Mouse (Mus musculus) liver, embryonic 12.5 days (tissue): Measurements from ENCODE around the gene Pbrm1. TPM values are rescaled to one million over a fixed set of nuclear protein-coding genes. Genes with fewer than 3 reads are reported as not detected.
A peak's percentile ranks its signal among the peaks of the same experiment; 100 is the strongest.

Source experiments
- ATAC-seq: fragments of 200-750 bp; cut with Nextera tagmentation; 2 replicates; pipeline ENCODE4 v1.8.0; 2017; ENCODE audit warnings: moderate number of reproducible peaks, mild to moderate bottlenecking, moderate library complexity
- H3K27ac ChIP-seq: fragments of 300-500 bp; sonication (generic); 2 replicates; pipeline ENCODE4 v1.5.1; 2016; ENCODE audit warnings: mild to moderate bottlenecking
- H3K27me3 ChIP-seq: fragments of 300-500 bp; sonication (generic); replicated peaks from 2 replicates; pipeline ENCODE4 v1.6.1; 2016; ENCODE audit warnings: mild to moderate bottlenecking, moderate library complexity
- H3K36me3 ChIP-seq: fragments of 300-500 bp; sonication (generic); 2 replicates; pipeline ENCODE4 v1.6.1; 2016; ENCODE audit warnings: mild to moderate bottlenecking, moderate library complexity
- H3K4me1 ChIP-seq: fragments of 300-500 bp; sonication (generic); 2 replicates; pipeline ENCODE4 v1.6.1; 2016
- H3K4me2 ChIP-seq: fragments of 300-500 bp; sonication (generic); 2 replicates; pipeline ENCODE4 v1.6.1; 2016; ENCODE audit warnings: mild to moderate bottlenecking, moderate library complexity
- H3K4me3 ChIP-seq: fragments of 300-500 bp; sonication (generic); 2 replicates; pipeline ENCODE4 v1.5.1; 2016; ENCODE audit warnings: mild to moderate bottlenecking, moderate library complexity
- H3K9ac ChIP-seq: fragments of 300-500 bp; sonication (generic); 2 replicates; pipeline ENCODE4 v1.6.1; 2016; ENCODE audit warnings: mild to moderate bottlenecking, moderate library complexity
- H3K9me3 ChIP-seq: fragments of 300-500 bp; sonication (generic); replicated peaks from 2 replicates; pipeline ENCODE4 v1.6.1; 2016; ENCODE audit warnings: mild to moderate bottlenecking, moderate library complexity
- WGBS: fragments of 180-500 bp; shearing (Covaris S2); methylation state at CpG from one replicate; pipeline ENCODE4 v1.1.7; 2016; ENCODE audit not compliant: insufficient replicate concordance; 5-methylcytosine and 5-hydroxymethylcytosine counted together
- polyA plus RNA-seq: library from polyadenylated mRNA; unstranded; fragments of >200 nt; fragmentation: Nextera tagmentation; extraction: Ambion mirVana; gene quantifications from 2 replicates; pipeline ENCODE4 v1.2.1, GENCODE M21; 2016

The Pbrm1 gene
- polyA plus RNA-seq, 1 experiment from 2014 or later: 95.8 TPM

GRCm38 (mm10) chr14:31017854-31018253, 1.1 kb upstream of the Pbrm1 start:
- Histone ChIP-seq H3K4me3 (peak overlapping the region; percentile 79), H3K9me3 (no peaks in the 10 kb centered on the region), H3K4me2 (peak overlapping the region; percentile 95), H3K27ac (peak overlapping the region; percentile 99), H3K27me3 (no peaks in the 10 kb centered on the region), H3K4me1 (peaks cover 53% of the 10 kb centered on the region), H3K9ac (peak overlapping the region; percentile 89), H3K36me3 (peaks cover 60% of the 10 kb centered on the region)
- WGBS: 0% methylated on average over 2 of the region's 2 CpGs
- no peak for ATAC-seq

- H3K4me3 ChIP-seq: peak overlapping the region; percentile 79
- peaks cover 60% of the 10 kb centered on the region for H3K4me1 ChIP-seq
- no peaks in the 10 kb centered on the region for H3K27me3 ChIP-seq
- H3K36me3 ChIP-seq: peaks cover 57% of the 10 kb centered on the region
- H3K4me2 ChIP-seq: peak overlapping the region; percentile 79
- no peaks in the 10 kb centered on the region for H3K9me3 ChIP-seq
- H3K9ac ChIP-seq: peak overlapping the region; percentile 89
- 4% methylated on average over 41 of the region's 56 CpGs for WGBS
- peak; percentile 93 for ATAC-seq
- H3K27ac ChIP-seq: peak overlapping the region; percentile 99
Observed at GRCm38 (mm10) chr14:31019331-31020205, 630 bp downstream of the Pbrm1 start.

GRCm38 (mm10) chr14:31022579-31022978, 3.6 kb downstream of the Pbrm1 start:
- Histone ChIP-seq H3K27ac (peak overlapping the region; percentile 9; the same call in 1 of the 2 replicates), H3K36me3 (peaks cover 57% of the 10 kb centered on the region), H3K9me3 (no peaks in the 10 kb centered on the region), H3K9ac (no peak overlapping the region), H3K27me3 (no peaks in the 10 kb centered on the region), H3K4me3 (no peak overlapping the region), H3K4me2 (no peak overlapping the region), H3K4me1 (peaks cover 46% of the 10 kb centered on the region)
- WGBS: 58% methylated on average over 1 of the region's 1 CpGs
- no peak for ATAC-seq

GRCm38 (mm10) chr14:31025785-31026184, 6.8 kb downstream of the Pbrm1 start:
- no peak for ATAC-seq
- Histone ChIP-seq H3K9me3 (no peaks in the 10 kb centered on the region), H3K4me3 (no peak overlapping the region), H3K4me1 (peaks cover 28% of the 10 kb centered on the region), H3K4me2 (no peak overlapping the region), H3K27me3 (no peaks in the 10 kb centered on the region), H3K27ac (no peak overlapping the region), H3K9ac (no peak overlapping the region), H3K36me3 (peaks cover 83% of the 10 kb centered on the region)
- WGBS: 75% methylated on average over 3 of the region's 3 CpGs

GRCm38 (mm10) chr14:31045296-31045695, 26.4 kb downstream of the Pbrm1 start:
- ATAC-seq: peak; percentile 52
- Histone ChIP-seq H3K4me2 (peak overlapping the region; percentile 47), H3K36me3 (peaks cover 76% of the 10 kb centered on the region), H3K27ac (peak overlapping the region; percentile 95), H3K4me1 (peaks cover 27% of the 10 kb centered on the region), H3K4me3 (no peak overlapping the region), H3K9me3 (no peaks in the 10 kb centered on the region), H3K9ac (peak overlapping the region; percentile 50; the same call in 1 of the 2 replicates), H3K27me3 (no peaks in the 10 kb centered on the region)
- 60% methylated on average over 5 of the region's 5 CpGs for WGBS

- WGBS: 39% methylated on average over 1 of the region's 1 CpGs
- Histone ChIP-seq H3K9me3 (no peaks in the 10 kb centered on the region), H3K36me3 (peaks cover 77% of the 10 kb centered on the region), H3K4me3 (no peak overlapping the region), H3K4me2 (peak overlapping the region; percentile 47), H3K27me3 (no peaks in the 10 kb centered on the region), H3K9ac (no peak overlapping the region), H3K4me1 (peaks cover 27% of the 10 kb centered on the region), H3K27ac (peak overlapping the region; percentile 95)
- ATAC-seq: peak; percentile 100
Observed at GRCm38 (mm10) chr14:31045817-31046216, 26.9 kb downstream of the Pbrm1 start.

GRCm38 (mm10) chr14:31062277-31062676, 43.3 kb downstream of the Pbrm1 start:
- H3K9me3 ChIP-seq: no peaks in the 10 kb centered on the region
- no peaks in the 10 kb centered on the region for H3K4me1 ChIP-seq
- no peak for ATAC-seq
- H3K4me2 ChIP-seq: no peak overlapping the region
- WGBS: 57% methylated on average over 1 of the region's 1 CpGs
- H3K9ac ChIP-seq: no peak overlapping the region
- no peak overlapping the region for H3K27ac ChIP-seq
- H3K36me3 ChIP-seq: peaks cover 88% of the 10 kb centered on the region
- no peak overlapping the region for H3K4me3 ChIP-seq
- no peaks in the 10 kb centered on the region for H3K27me3 ChIP-seq

GRCm38 (mm10) chr14:31069086-31069733, 50.3 kb downstream of the Pbrm1 start:
- H3K36me3 ChIP-seq: peaks cover 89% of the 10 kb centered on the region
- no peaks in the 10 kb centered on the region for H3K4me1 ChIP-seq
- 92% methylated on average over 4 of the region's 4 CpGs for WGBS
- no peak overlapping the region for H3K4me3 ChIP-seq
- 0 out of 2 replicates have a peak overlapping the region, but pooled peaks have one; percentile 20 for H3K27ac ChIP-seq
- no peak overlapping the region for H3K9ac ChIP-seq
- H3K4me2 ChIP-seq: no peak overlapping the region
- ATAC-seq: no peak
- no peaks in the 10 kb centered on the region for H3K27me3 ChIP-seq
- H3K9me3 ChIP-seq: no peaks in the 10 kb centered on the region

GRCm38 (mm10) chr14:31078597-31079208, 59.8 kb downstream of the Pbrm1 start:
- H3K4me1 ChIP-seq: peaks cover 33% of the 10 kb centered on the region
- H3K4me3 ChIP-seq: no peak overlapping the region
- peak overlapping the region; percentile 86 for H3K27ac ChIP-seq
- 90% methylated on average over 3 of the region's 3 CpGs for WGBS
- peak; percentile 59 for ATAC-seq
- peaks cover 85% of the 10 kb centered on the region for H3K36me3 ChIP-seq
- H3K9ac ChIP-seq: peak overlapping the region; percentile 52
- H3K9me3 ChIP-seq: no peaks in the 10 kb centered on the region
- no peaks in the 10 kb centered on the region for H3K27me3 ChIP-seq
- peak overlapping the region; percentile 57 for H3K4me2 ChIP-seq

- H3K4me2 ChIP-seq: peak overlapping the region; percentile 57
- WGBS: 56% methylated on average over 3 of the region's 3 CpGs
- H3K36me3 ChIP-seq: peaks cover 78% of the 10 kb centered on the region
- no peaks in the 10 kb centered on the region for H3K27me3 ChIP-seq
- H3K9ac ChIP-seq: peak overlapping the region; percentile 52
- peak; percentile 75 for ATAC-seq
- H3K4me3 ChIP-seq: no peak overlapping the region
- H3K4me1 ChIP-seq: peaks cover 33% of the 10 kb centered on the region
- H3K27ac ChIP-seq: peak overlapping the region; percentile 86
- no peaks in the 10 kb centered on the region for H3K9me3 ChIP-seq
Observed at GRCm38 (mm10) chr14:31079313-31080028, 60.5 kb downstream of the Pbrm1 start.

GRCm38 (mm10) chr14:31081147-31081546, 62.2 kb downstream of the Pbrm1 start:
- ATAC-seq: no peak
- no peak overlapping the region for H3K4me3 ChIP-seq
- no peaks in the 10 kb centered on the region for H3K27me3 ChIP-seq
- no peak overlapping the region for H3K9ac ChIP-seq
- H3K27ac ChIP-seq: peak overlapping the region; percentile 68
- H3K9me3 ChIP-seq: no peaks in the 10 kb centered on the region
- peaks cover 75% of the 10 kb centered on the region for H3K36me3 ChIP-seq
- peaks cover 33% of the 10 kb centered on the region for H3K4me1 ChIP-seq
- 0 out of 2 replicates have a peak overlapping the region, but pooled peaks have one; percentile 29 for H3K4me2 ChIP-seq
